Mouse (Mus musculus) lung, embryonic 14.5 days (tissue): ENCODE measurements around the gene Mdfic. TPM values are rescaled to one million over a fixed set of nuclear protein-coding genes. Genes with fewer than 3 reads are reported as not detected.

Source experiments
- ATAC-seq: fragments of 200-750 bp; cut with Nextera tagmentation; 2 replicates; pipeline ENCODE4 v1.8.0; 2017; ENCODE audit warnings: mild to moderate bottlenecking, moderate TSS enrichment, moderate library complexity; ENCODE audit not compliant: insufficient read depth
- DNase-seq: peaks from one replicate; pipeline ENCODE4 v3.0.0-alpha.2; 2015
- H3K27ac ChIP-seq: fragments of 300-500 bp; sonication (generic); 2 replicates; pipeline ENCODE4 v1.5.1; 2014; ENCODE audit warnings: low read depth, mild to moderate bottlenecking, moderate library complexity
- H3K27me3 ChIP-seq: fragments of 300-500 bp; sonication (generic); 2 replicates; pipeline ENCODE4 v1.6.1; 2014; ENCODE audit warnings: low read length, control low read depth; ENCODE audit not compliant: insufficient read depth
- H3K36me3 ChIP-seq: fragments of 300-500 bp; sonication (generic); 2 replicates; pipeline ENCODE4 v1.6.1; 2014; ENCODE audit warnings: control low read depth; ENCODE audit not compliant: insufficient read depth
- H3K4me1 ChIP-seq: fragments of 300-500 bp; sonication (generic); 2 replicates; pipeline ENCODE4 v1.6.1; 2014; ENCODE audit warnings: antibody characterized with exemption, control low read depth; ENCODE audit not compliant: insufficient read depth
- H3K4me2 ChIP-seq: fragments of 300-500 bp; sonication (generic); 2 replicates; pipeline ENCODE4 v1.6.1; 2014; ENCODE audit warnings: mild to moderate bottlenecking
- H3K4me3 ChIP-seq: fragments of 300-500 bp; sonication (generic); 2 replicates; pipeline ENCODE4 v1.5.1; 2014; ENCODE audit warnings: low read depth, low read length
- H3K9ac ChIP-seq: fragments of 300-500 bp; sonication (generic); 2 replicates; pipeline ENCODE4 v1.6.1; 2014
- H3K9me3 ChIP-seq: fragments of 300-500 bp; sonication (generic); 2 replicates; pipeline ENCODE4 v1.6.1; 2016; ENCODE audit warnings: low read depth, low read length, control low read depth
- CTCF ChIP-seq: IDR thresholded peaks from 2 replicates; pipeline ENCODE4 v1.5.1; 2016; ENCODE audit warnings: antibody characterized with exemption, low read depth
- WGBS: fragments of 180-500 bp; shearing (Covaris S2); extraction: QIAGEN DNeasy Blood & Tissue Kit; methylation state at CpG from one replicate; pipeline ENCODE4 v1.1.7; 2014; 5-methylcytosine and 5-hydroxymethylcytosine counted together
- polyA plus RNA-seq: library from polyadenylated mRNA; unstranded; fragments of >200 nt; fragmentation: Nextera tagmentation; extraction: Ambion mirVana; gene quantifications from 2 replicates; pipeline ENCODE4 v1.2.1, GENCODE M21; 2014

Gene Mdfic
- polyA plus RNA-seq, 1 experiment from 2014 or later = 12.4 TPM

DNA sequence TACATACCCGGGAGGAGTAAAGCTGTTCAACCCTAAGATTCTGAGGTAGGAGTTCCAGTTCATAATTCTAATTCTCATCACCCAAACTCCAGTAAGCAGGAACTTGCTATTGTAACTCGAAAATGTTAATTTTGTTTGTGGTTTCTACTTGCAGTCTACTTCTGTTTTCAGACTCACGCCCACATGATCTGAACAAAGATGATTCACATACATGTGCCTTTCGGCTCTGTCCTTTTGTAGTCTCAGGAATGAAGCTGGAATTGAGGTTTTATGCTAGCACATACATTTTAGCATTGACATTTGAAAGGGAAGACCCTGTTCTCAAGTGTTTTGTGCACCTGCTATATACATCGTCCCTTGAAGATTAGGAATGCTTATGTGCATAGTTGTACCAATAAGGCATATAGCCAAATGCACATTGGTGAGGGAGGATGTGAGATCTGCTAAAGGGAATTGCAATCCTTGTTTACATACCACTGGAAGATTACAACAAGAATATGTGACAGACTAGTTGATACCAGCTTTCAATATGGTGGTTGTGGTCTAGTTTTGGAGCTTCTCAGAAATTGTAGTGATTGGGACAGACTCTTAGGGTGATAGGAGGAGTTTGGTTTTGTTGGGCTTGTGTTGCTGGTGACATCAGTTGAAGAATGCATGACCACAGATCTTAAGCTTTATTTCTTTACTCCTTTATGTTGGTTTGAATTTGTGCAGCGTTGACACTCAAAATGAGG lies 8.6 kb downstream of the Mdfic start:
- H3K27ac ChIP-seq = no peak overlapping the region
- no peak for TF ChIP-seq CTCF
- ATAC-seq (no peak), DNase-seq (no peak)
- H3K27me3 ChIP-seq = no peaks in the 10 kb centered on the region
- WGBS = 88% methylated on average over 6 of the region's 6 CpGs
- no peak overlapping the region for H3K9ac ChIP-seq
- H3K4me3 ChIP-seq = no peak overlapping the region
- no peaks in the 10 kb centered on the region for H3K36me3 ChIP-seq
- H3K4me2 ChIP-seq = no peak overlapping the region
- H3K4me1 ChIP-seq = peaks cover 17% of the 10 kb centered on the region
- no peaks in the 10 kb centered on the region for H3K9me3 ChIP-seq

GRCm38 (mm10) chr6:15730258-15730657 lies 9.8 kb downstream of the Mdfic start:
- ATAC-seq = peak; percentile 54; the same call in 1 of the 2 replicates
- 58% methylated on average over 2 of the region's 2 CpGs for WGBS
- DNase-seq = peak; percentile 42

GRCm38 (mm10) chr6:15730666-15731065 lies 10.2 kb downstream of the Mdfic start:
- ATAC-seq = no peak
- Histone ChIP-seq H3K36me3 (no peaks in the 10 kb centered on the region), H3K4me1 (peaks cover 17% of the 10 kb centered on the region), H3K9ac (no peak overlapping the region), H3K4me3 (no peak overlapping the region), H3K9me3 (no peaks in the 10 kb centered on the region), H3K4me2 (no peak overlapping the region), H3K27ac (no peak overlapping the region), H3K27me3 (no peaks in the 10 kb centered on the region)
- no peak for TF ChIP-seq CTCF
- WGBS = 51% methylated on average over 4 of the region's 4 CpGs
- DNase-seq = peak; percentile 53

More at GRCm38 (mm10) chr6:15730258-15730657, 9.8 kb downstream of the Mdfic start:
- Histone ChIP-seq H3K9me3 (no peaks in the 10 kb centered on the region), H3K36me3 (no peaks in the 10 kb centered on the region), H3K4me1 (peaks cover 17% of the 10 kb centered on the region), H3K4me2 (no peak overlapping the region), H3K27ac (peak overlapping the region; percentile 30; the same call in 1 of the 2 replicates), H3K4me3 (no peak overlapping the region), H3K27me3 (no peaks in the 10 kb centered on the region), H3K9ac (no peak overlapping the region)
- no peak for TF ChIP-seq CTCF

DNA sequence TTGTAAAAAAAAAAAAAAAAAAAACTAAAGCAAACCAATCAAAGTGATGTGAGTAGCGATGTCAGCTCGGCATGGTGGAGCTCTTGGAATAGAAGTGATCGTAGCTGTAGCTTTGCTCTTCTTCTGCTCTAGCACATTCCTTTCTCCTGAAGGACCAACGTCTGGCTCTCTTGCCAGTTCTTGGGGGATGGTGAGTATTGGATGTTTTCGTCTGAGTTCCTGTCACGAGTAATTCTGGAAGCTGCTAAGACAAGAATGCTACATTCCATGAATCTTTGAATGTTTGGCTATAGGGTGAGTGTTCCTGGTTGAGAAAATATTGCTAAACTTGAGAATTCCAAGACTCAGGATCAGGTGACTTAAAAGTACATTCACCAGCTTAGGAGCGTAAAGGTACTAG lies 11.0 kb downstream of the Mdfic start:
- ATAC-seq (no peak), DNase-seq (peak; percentile 43)
- Histone ChIP-seq H3K27ac (no peak overlapping the region), H3K9me3 (no peaks in the 10 kb centered on the region), H3K4me3 (no peak overlapping the region), H3K27me3 (no peaks in the 10 kb centered on the region), H3K9ac (no peak overlapping the region), H3K36me3 (no peaks in the 10 kb centered on the region), H3K4me2 (no peak overlapping the region), H3K4me1 (peaks cover 17% of the 10 kb centered on the region)
- 48% methylated on average over 7 of the region's 7 CpGs for WGBS
- no peak for TF ChIP-seq CTCF

DNA sequence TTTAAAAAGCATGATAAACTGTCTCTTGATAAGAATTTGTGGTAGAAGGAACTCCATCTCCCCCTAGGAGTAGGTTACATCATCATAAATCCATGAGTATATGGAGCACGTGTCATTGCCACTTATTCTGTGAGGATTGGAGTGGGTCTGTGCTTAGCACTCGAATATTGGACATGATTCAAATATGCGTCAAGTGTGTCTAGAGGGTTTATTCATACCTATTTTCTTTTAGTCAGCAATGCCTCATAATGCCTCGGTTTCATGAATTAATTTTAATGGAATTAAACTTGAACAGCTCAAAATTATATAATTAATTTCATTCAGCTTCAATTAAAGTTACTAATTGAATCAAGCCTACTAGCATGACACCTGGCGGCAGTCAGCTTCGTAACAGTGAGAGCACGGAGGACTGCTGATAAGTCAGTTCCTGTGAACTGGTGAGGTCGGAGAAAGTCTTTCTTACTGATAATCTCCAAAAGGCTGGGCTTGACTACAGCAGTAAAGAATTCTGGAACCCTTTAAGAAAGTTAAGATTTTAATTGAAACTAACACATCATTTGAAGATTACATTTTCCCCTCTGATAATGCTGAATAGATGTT lies 17.0 kb downstream of the Mdfic start:
- H3K9me3 ChIP-seq = no peaks in the 10 kb centered on the region
- no peak overlapping the region for H3K9ac ChIP-seq
- no peak overlapping the region for H3K4me3 ChIP-seq
- no peak overlapping the region for H3K4me2 ChIP-seq
- H3K27ac ChIP-seq = peak overlapping the region; percentile 73
- H3K4me1 ChIP-seq = peaks cover 14% of the 10 kb centered on the region
- no peak for TF ChIP-seq CTCF
- 29% methylated on average over 8 of the region's 8 CpGs for WGBS
- DNase-seq (peak; percentile 79), ATAC-seq (peak; percentile 88; the same call in 1 of the 2 replicates)
- peaks cover 10% of the 10 kb centered on the region; the same call in 1 of the 2 replicates for H3K36me3 ChIP-seq
- no peaks in the 10 kb centered on the region for H3K27me3 ChIP-seq

GRCm38 (mm10) chr6:15738331-15738943 lies 18.0 kb downstream of the Mdfic start:
- Histone ChIP-seq H3K27ac (peak overlapping the region; percentile 73), H3K9me3 (no peaks in the 10 kb centered on the region), H3K27me3 (no peaks in the 10 kb centered on the region), H3K4me3 (no peak overlapping the region), H3K4me2 (peak overlapping the region; percentile 3; the same call in 1 of the 2 replicates), H3K4me1 (peaks cover 14% of the 10 kb centered on the region), H3K9ac (no peak overlapping the region), H3K36me3 (peaks cover 16% of the 10 kb centered on the region; the same call in 1 of the 2 replicates)
- 23% methylated on average over 5 of the region's 5 CpGs for WGBS
- DNase-seq (peak; percentile 42), ATAC-seq (peak; percentile 70)
- no peak for TF ChIP-seq CTCF

GRCm38 (mm10) chr6:15739132-15739531 lies 18.7 kb downstream of the Mdfic start:
- Histone ChIP-seq H3K9ac (no peak overlapping the region), H3K36me3 (peaks cover 16% of the 10 kb centered on the region; the same call in 1 of the 2 replicates), H3K9me3 (no peaks in the 10 kb centered on the region), H3K4me2 (no peak overlapping the region), H3K27ac (0 out of 2 replicates have a peak overlapping the region, but pooled peaks have one; percentile 73), H3K27me3 (no peaks in the 10 kb centered on the region), H3K4me1 (peaks cover 14% of the 10 kb centered on the region), H3K4me3 (no peak overlapping the region)
- no peak for ATAC-seq
- no peak for TF ChIP-seq CTCF
- WGBS = 82% methylated on average over 3 of the region's 3 CpGs
- DNase-seq = no peak
